Mouse (Mus musculus) CH12.LX (cell line): Measurements from ENCODE around the gene Mapk11.

Source experiments
- CTCF ChIP-seq, 2 experiments: IDR thresholded peaks in 1 of 2; conservative IDR thresholded peaks in 1 of 2; 2 replicates each; pipeline ENCODE4 v1.5.1; 2011 to 2012; ENCODE audit warnings: low read depth in 2 of 2, low read length in 2 of 2, improper control_type of control experiment in 1 of 2, inconsistent platforms in 1 of 2, mild to moderate bottlenecking in 1 of 2, moderate library complexity in 1 of 2
- E2F4 ChIP-seq: IDR thresholded peaks from 2 replicates; pipeline ENCODE4 v1.6.1; 2011; ENCODE audit warnings: low read depth, low read length, improper control_type of control experiment; ENCODE audit not compliant: insufficient replicate concordance
- ELF1 ChIP-seq: IDR thresholded peaks from 2 replicates; pipeline ENCODE4 v1.6.1; 2014; ENCODE audit warnings: low read depth, mild to moderate bottlenecking, inconsistent platforms, low read length, improper control_type of control experiment
- KAT2A ChIP-seq: IDR thresholded peaks from 2 replicates; pipeline ENCODE4 v1.6.1; 2012; ENCODE audit warnings: low read length, improper control_type of control experiment, inconsistent platforms; ENCODE audit not compliant: insufficient replicate concordance
- MAZ ChIP-seq: IDR thresholded peaks from 2 replicates; pipeline ENCODE4 v1.6.1; 2012; ENCODE audit warnings: low read depth, mild to moderate bottlenecking, inconsistent platforms, low read length, improper control_type of control experiment, moderate library complexity
- MEF2A ChIP-seq: IDR thresholded peaks from 2 replicates; pipeline ENCODE4 v1.6.1; 2014; ENCODE audit warnings: low read depth, mild to moderate bottlenecking, inconsistent platforms, low read length, improper control_type of control experiment, borderline replicate concordance
- NRF1 ChIP-seq: IDR thresholded peaks from 2 replicates; pipeline ENCODE4 v1.6.1; 2014; ENCODE audit warnings: low read depth, mild to moderate bottlenecking, inconsistent platforms, low read length, improper control_type of control experiment, moderate library complexity
- PAX5 ChIP-seq: IDR thresholded peaks from 2 replicates; pipeline ENCODE4 v1.6.1; 2012; ENCODE audit warnings: low read length, inconsistent platforms, mixed read lengths
- POLR2A ChIP-seq: IDR thresholded peaks from 2 replicates; pipeline ENCODE4 v1.6.1; 2011; ENCODE audit warnings: low read depth, mild to moderate bottlenecking, improper control_type of control experiment, low read length
- POLR2AphosphoS2 ChIP-seq: IDR thresholded peaks from 2 replicates; pipeline ENCODE4 v1.6.1; 2011; ENCODE audit warnings: low read depth, low read length, improper control_type of control experiment
- SMC3 ChIP-seq: IDR thresholded peaks from 2 replicates; pipeline ENCODE4 v1.6.1; 2011; ENCODE audit warnings: low read depth, low read length, improper control_type of control experiment
- TBP ChIP-seq: conservative IDR thresholded peaks from 2 replicates; pipeline ENCODE4 v1.6.1; 2011; ENCODE audit warnings: low read depth, low read length, improper control_type of control experiment
- USF1 ChIP-seq: IDR thresholded peaks from 2 replicates; pipeline ENCODE4 v1.6.1; 2014; ENCODE audit warnings: low read depth, mild to moderate bottlenecking, inconsistent platforms, low read length, improper control_type of control experiment
- USF2 ChIP-seq: conservative IDR thresholded peaks from 2 replicates; pipeline ENCODE4 v1.6.1; 2011; ENCODE audit warnings: low read depth, low read length, improper control_type of control experiment

- TF ChIP-seq E2F4 = no peak
- no peak for TF ChIP-seq MEF2A
- TF ChIP-seq POLR2AphosphoS2 = no peak
- no peak for TF ChIP-seq ELF1
- TF ChIP-seq KAT2A = no peak
- no peak for TF ChIP-seq CTCF (conservative IDR thresholded peaks at IDR 0.05 in 1 of 2, IDR thresholded peaks at IDR 0.05 in 1 of 2; ENCODE audit: low read depth in 2 of 2, low read length in 2 of 2)
- TF ChIP-seq POLR2A = no peak
- no peak for TF ChIP-seq NRF1
- TF ChIP-seq TBP = no peak
- TF ChIP-seq USF2 = no peak
- TF ChIP-seq USF1 = no peak
- TF ChIP-seq PAX5 = no peak
- no peak for TF ChIP-seq MAZ
- no peak for TF ChIP-seq SMC3
Observed at GRCm38 (mm10) chr15:89100823-89101222, 48.6 kb downstream of the Mapk11 start.
